Mouse (Mus musculus): ENCODE measurements around the gene Pcnx.

Gene Pcnx

GRCm38 (mm10) chr12:81859351-81860307, at the start of gene Pcnx:
Gene Pcnx (plus strand): TSS chr12:81860023.
- peak; percentile 79 for DNase-seq (ENCODE audit: low spot score)

GRCm38 (mm10) chr12:81810417-81810816, 49.4 kb upstream of the Pcnx start:
- no peak for DNase-seq (ENCODE audit: low spot score)

GRCm38 (mm10) chr12:81814742-81815141, 45.1 kb upstream of the Pcnx start:
- no peak for DNase-seq (ENCODE audit: low spot score)

GRCm38 (mm10) chr12:81816330-81817125, 43.3 kb upstream of the Pcnx start:
- peak; percentile 18 for DNase-seq (ENCODE audit: low spot score)

- DNase-seq (ENCODE audit: low spot score): no peak
Observed at GRCm38 (mm10) chr12:81817126-81817505, 42.7 kb upstream of the Pcnx start.

- DNase-seq (ENCODE audit: low spot score): no peak
Observed at GRCm38 (mm10) chr12:81820700-81821099, 39.1 kb upstream of the Pcnx start.

GRCm38 (mm10) chr12:81822176-81822575, 37.6 kb upstream of the Pcnx start:
- no peak for DNase-seq (ENCODE audit: low spot score)

GRCm38 (mm10) chr12:81822778-81823480, 36.9 kb upstream of the Pcnx start:
- DNase-seq (ENCODE audit: low spot score): no peak

- no peak for DNase-seq (ENCODE audit: low spot score)
Observed at GRCm38 (mm10) chr12:81828355-81828754, 31.5 kb upstream of the Pcnx start.

GRCm38 (mm10) chr12:81832039-81832738, 27.6 kb upstream of the Pcnx start:
- no peak for DNase-seq (ENCODE audit: low spot score)

GRCm38 (mm10) chr12:81833094-81833493, 26.7 kb upstream of the Pcnx start:
- no peak for DNase-seq (ENCODE audit: low spot score)

- no peak for DNase-seq (ENCODE audit: low spot score)
Observed at GRCm38 (mm10) chr12:81836162-81836561, 23.7 kb upstream of the Pcnx start.

- DNase-seq (ENCODE audit: low spot score): no peak
Observed at GRCm38 (mm10) chr12:81837463-81837862, 22.4 kb upstream of the Pcnx start.

- DNase-seq (ENCODE audit: low spot score): no peak
Observed at GRCm38 (mm10) chr12:81839663-81840062, 20.2 kb upstream of the Pcnx start.

- no peak for DNase-seq (ENCODE audit: low spot score)
Observed at GRCm38 (mm10) chr12:81841046-81841445, 18.8 kb upstream of the Pcnx start.

GRCm38 (mm10) chr12:81843501-81843900, 16.3 kb upstream of the Pcnx start:
- DNase-seq (ENCODE audit: low spot score): no peak

GRCm38 (mm10) chr12:81844572-81844971, 15.3 kb upstream of the Pcnx start:
- DNase-seq (ENCODE audit: low spot score): no peak

GRCm38 (mm10) chr12:81844981-81845380, 14.8 kb upstream of the Pcnx start:
- no peak for DNase-seq (ENCODE audit: low spot score)

- DNase-seq (ENCODE audit: low spot score): no peak
Observed at GRCm38 (mm10) chr12:81849629-81850028, 10.2 kb upstream of the Pcnx start.

GRCm38 (mm10) chr12:81852551-81852950, 7.3 kb upstream of the Pcnx start:
- no peak for DNase-seq (ENCODE audit: low spot score)

GRCm38 (mm10) chr12:81852977-81853376, 6.8 kb upstream of the Pcnx start:
- DNase-seq (ENCODE audit: low spot score): no peak

GRCm38 (mm10) chr12:81853543-81853942, 6.3 kb upstream of the Pcnx start:
- DNase-seq (ENCODE audit: low spot score): no peak

Measured in yolk sac, embryonic 10.5 days (tissue).